Mouse (Mus musculus): ENCODE results near the gene Ugt1a2. TPM values are rescaled to one million over a fixed set of nuclear protein-coding genes. Genes with fewer than 3 reads are reported as not detected.
A peak's percentile ranks its signal among the peaks of the same experiment; 100 is the strongest.

Ugt1a2 gene
- polyA plus RNA-seq, 1 experiment from 2014 or later: 0.17 TPM

- Histone ChIP-seq H3K27ac (ENCODE audit: low read length) (no peak overlapping the region), H3K9me3 (replicated peaks; ENCODE audit: control insufficient read depth, low read length) (peaks cover 11% of the 10 kb centered on the region), H3K4me3 (ENCODE audit: low read depth, low read length) (no peak overlapping the region), H3K27me3 (ENCODE audit: control insufficient read depth, insufficient read depth, low read depth, low read length) (no peaks in the 10 kb centered on the region), H3K36me3 (ENCODE audit: control insufficient read depth, insufficient read depth) (no peaks in the 10 kb centered on the region), H3K4me1 (ENCODE audit: control insufficient read depth, low read depth, low read length) (no peaks in the 10 kb centered on the region), H3K9ac (ENCODE audit: low read depth, low read length) (no peak overlapping the region), H3K4me2 (ENCODE audit: low read depth, low read length) (no peak overlapping the region)
- ATAC-seq (ENCODE audit: low read depth): no peak
- 24% methylated on average over 2 of the region's 2 CpGs for WGBS (ENCODE audit: insufficient replicate concordance)
Observed at GRCm38 (mm10) chr1:88247660-88248059, 47.3 kb downstream of the Ugt1a2 start.

- no peak overlapping the region for H3K27ac ChIP-seq (ENCODE audit: low read length)
- WGBS (ENCODE audit: insufficient replicate concordance): 46% methylated on average over 4 of the region's 4 CpGs
- no peak overlapping the region for H3K4me3 ChIP-seq (ENCODE audit: low read depth, low read length)
- ATAC-seq (ENCODE audit: low read depth): no peak
- H3K9me3 ChIP-seq (replicated peaks; ENCODE audit: control insufficient read depth, low read length): peaks cover 7% of the 10 kb centered on the region
- H3K4me1 ChIP-seq (ENCODE audit: control insufficient read depth, low read depth, low read length): no peaks in the 10 kb centered on the region
- no peaks in the 10 kb centered on the region for H3K36me3 ChIP-seq (ENCODE audit: control insufficient read depth, insufficient read depth)
- no peaks in the 10 kb centered on the region for H3K27me3 ChIP-seq (ENCODE audit: control insufficient read depth, insufficient read depth, low read depth, low read length)
- no peak overlapping the region for H3K4me2 ChIP-seq (ENCODE audit: low read depth, low read length)
- no peak overlapping the region for H3K9ac ChIP-seq (ENCODE audit: low read depth, low read length)
Observed at GRCm38 (mm10) chr1:88248658-88249057, 48.3 kb downstream of the Ugt1a2 start.

- H3K36me3 ChIP-seq (ENCODE audit: control insufficient read depth, insufficient read depth): no peaks in the 10 kb centered on the region
- ATAC-seq (ENCODE audit: low read depth): no peak
- no peaks in the 10 kb centered on the region for H3K4me1 ChIP-seq (ENCODE audit: control insufficient read depth, low read depth, low read length)
- no peak overlapping the region for H3K4me2 ChIP-seq (ENCODE audit: low read depth, low read length)
- no peak overlapping the region for H3K27ac ChIP-seq (ENCODE audit: low read length)
- H3K9ac ChIP-seq (ENCODE audit: low read depth, low read length): no peak overlapping the region
- H3K9me3 ChIP-seq (replicated peaks; ENCODE audit: control insufficient read depth, low read length): peaks cover 7% of the 10 kb centered on the region
- no peaks in the 10 kb centered on the region for H3K27me3 ChIP-seq (ENCODE audit: control insufficient read depth, insufficient read depth, low read depth, low read length)
- WGBS (ENCODE audit: insufficient replicate concordance): 59% methylated on average over 7 of the region's 7 CpGs
- H3K4me3 ChIP-seq (ENCODE audit: low read depth, low read length): no peak overlapping the region
Observed at GRCm38 (mm10) chr1:88249596-88249995, 49.2 kb downstream of the Ugt1a2 start.

GRCm38 (mm10) chr1:88250023-88250422 lies 49.6 kb downstream of the Ugt1a2 start:
- Histone ChIP-seq H3K4me2 (ENCODE audit: low read depth, low read length) (no peak overlapping the region), H3K36me3 (ENCODE audit: control insufficient read depth, insufficient read depth) (no peaks in the 10 kb centered on the region), H3K4me3 (ENCODE audit: low read depth, low read length) (no peak overlapping the region), H3K27ac (ENCODE audit: low read length) (no peak overlapping the region), H3K9me3 (replicated peaks; ENCODE audit: control insufficient read depth, low read length) (peaks cover 7% of the 10 kb centered on the region), H3K4me1 (ENCODE audit: control insufficient read depth, low read depth, low read length) (no peaks in the 10 kb centered on the region), H3K9ac (ENCODE audit: low read depth, low read length) (no peak overlapping the region), H3K27me3 (ENCODE audit: control insufficient read depth, insufficient read depth, low read depth, low read length) (no peaks in the 10 kb centered on the region)
- 59% methylated on average over 5 of the region's 5 CpGs for WGBS (ENCODE audit: insufficient replicate concordance)
- ATAC-seq (ENCODE audit: low read depth): no peak

GRCm38 (mm10) chr1:88253106-88253505 lies 52.7 kb downstream of the Ugt1a2 start:
- no peak overlapping the region for H3K4me3 ChIP-seq (ENCODE audit: low read depth, low read length)
- ATAC-seq (ENCODE audit: low read depth): peak; percentile 5; the same call in 1 of the 2 replicates
- WGBS (ENCODE audit: insufficient replicate concordance): 54% methylated on average over 8 of the region's 8 CpGs
- no peak overlapping the region for H3K27ac ChIP-seq (ENCODE audit: low read length)
- no peak overlapping the region for H3K9ac ChIP-seq (ENCODE audit: low read depth, low read length)
- no peak overlapping the region for H3K4me2 ChIP-seq (ENCODE audit: low read depth, low read length)
- no peaks in the 10 kb centered on the region for H3K27me3 ChIP-seq (ENCODE audit: control insufficient read depth, insufficient read depth, low read depth, low read length)
- H3K36me3 ChIP-seq (ENCODE audit: control insufficient read depth, insufficient read depth): no peaks in the 10 kb centered on the region
- peaks cover 7% of the 10 kb centered on the region; the same call in 1 of the 2 replicates for H3K9me3 ChIP-seq (replicated peaks; ENCODE audit: control insufficient read depth, low read length)
- no peaks in the 10 kb centered on the region for H3K4me1 ChIP-seq (ENCODE audit: control insufficient read depth, low read depth, low read length)

- Histone ChIP-seq H3K4me2 (ENCODE audit: low read depth, low read length) (no peak overlapping the region), H3K27me3 (ENCODE audit: control insufficient read depth, insufficient read depth, low read depth, low read length) (no peaks in the 10 kb centered on the region), H3K4me3 (ENCODE audit: low read depth, low read length) (no peak overlapping the region), H3K9me3 (replicated peaks; ENCODE audit: control insufficient read depth, low read length) (peaks cover 7% of the 10 kb centered on the region; the same call in 1 of the 2 replicates), H3K36me3 (ENCODE audit: control insufficient read depth, insufficient read depth) (no peaks in the 10 kb centered on the region), H3K9ac (ENCODE audit: low read depth, low read length) (no peak overlapping the region), H3K4me1 (ENCODE audit: control insufficient read depth, low read depth, low read length) (no peaks in the 10 kb centered on the region), H3K27ac (ENCODE audit: low read length) (no peak overlapping the region)
- ATAC-seq (ENCODE audit: low read depth): peak; percentile 46
- 54% methylated on average over 6 of the region's 6 CpGs for WGBS (ENCODE audit: insufficient replicate concordance)
Observed at GRCm38 (mm10) chr1:88253540-88253939, 53.1 kb downstream of the Ugt1a2 start.

GRCm38 (mm10) chr1:88254793-88255465 lies 54.5 kb downstream of the Ugt1a2 start:
- 60% methylated on average over 12 of the region's 12 CpGs for WGBS (ENCODE audit: insufficient replicate concordance)
- Histone ChIP-seq H3K4me2 (ENCODE audit: low read depth, low read length) (no peak overlapping the region), H3K27ac (ENCODE audit: low read length) (no peak overlapping the region), H3K4me3 (ENCODE audit: low read depth, low read length) (no peak overlapping the region), H3K9ac (ENCODE audit: low read depth, low read length) (no peak overlapping the region), H3K4me1 (ENCODE audit: control insufficient read depth, low read depth, low read length) (peaks cover 9% of the 10 kb centered on the region), H3K9me3 (replicated peaks; ENCODE audit: control insufficient read depth, low read length) (no peaks in the 10 kb centered on the region; the same call in 1 of the 2 replicates), H3K27me3 (ENCODE audit: control insufficient read depth, insufficient read depth, low read depth, low read length) (no peaks in the 10 kb centered on the region), H3K36me3 (ENCODE audit: control insufficient read depth, insufficient read depth) (no peaks in the 10 kb centered on the region)
- ATAC-seq (ENCODE audit: low read depth): no peak

- H3K9ac ChIP-seq (ENCODE audit: low read depth, low read length): no peak overlapping the region
- H3K4me2 ChIP-seq (ENCODE audit: low read depth, low read length): no peak overlapping the region
- no peaks in the 10 kb centered on the region; the same call in 1 of the 2 replicates for H3K9me3 ChIP-seq (replicated peaks; ENCODE audit: control insufficient read depth, low read length)
- no peak for ATAC-seq (ENCODE audit: low read depth)
- peaks cover 15% of the 10 kb centered on the region for H3K4me1 ChIP-seq (ENCODE audit: control insufficient read depth, low read depth, low read length)
- WGBS (ENCODE audit: insufficient replicate concordance): 47% methylated on average over 2 of the region's 2 CpGs
- no peak overlapping the region for H3K4me3 ChIP-seq (ENCODE audit: low read depth, low read length)
- H3K27me3 ChIP-seq (ENCODE audit: control insufficient read depth, insufficient read depth, low read depth, low read length): no peaks in the 10 kb centered on the region
- no peak overlapping the region for H3K27ac ChIP-seq (ENCODE audit: low read length)
- H3K36me3 ChIP-seq (ENCODE audit: control insufficient read depth, insufficient read depth): no peaks in the 10 kb centered on the region
Observed at GRCm38 (mm10) chr1:88255466-88255857, 55.1 kb downstream of the Ugt1a2 start.

GRCm38 (mm10) chr1:88255989-88256754 lies 55.8 kb downstream of the Ugt1a2 start:
- Histone ChIP-seq H3K4me2 (ENCODE audit: low read depth, low read length) (no peak overlapping the region), H3K9me3 (replicated peaks; ENCODE audit: control insufficient read depth, low read length) (no peaks in the 10 kb centered on the region), H3K36me3 (ENCODE audit: control insufficient read depth, insufficient read depth) (no peaks in the 10 kb centered on the region; the same call in 1 of the 2 replicates), H3K4me3 (ENCODE audit: low read depth, low read length) (no peak overlapping the region), H3K27me3 (ENCODE audit: control insufficient read depth, insufficient read depth, low read depth, low read length) (no peaks in the 10 kb centered on the region), H3K9ac (ENCODE audit: low read depth, low read length) (no peak overlapping the region), H3K27ac (ENCODE audit: low read length) (no peak overlapping the region), H3K4me1 (ENCODE audit: control insufficient read depth, low read depth, low read length) (peaks cover 18% of the 10 kb centered on the region)
- no peak for ATAC-seq (ENCODE audit: low read depth)
- WGBS (ENCODE audit: insufficient replicate concordance): 62% methylated on average over 13 of the region's 13 CpGs

Data from liver, embryonic 16.5 days (tissue).